Mouse (Mus musculus) CH12.LX (cell line): ENCODE data around the gene Uba52. TPM values are rescaled to one million over a fixed set of nuclear protein-coding genes. Genes with fewer than 3 reads are reported as not detected.

Experiments
- DNase-seq: peaks from one replicate; pipeline ENCODE4 v3.0.0-alpha.2; 2013; ENCODE audit errors: extremely low read depth
- H3K27ac ChIP-seq: 2 replicates; pipeline ENCODE4 v1.5.1; 2012; ENCODE audit warnings: low read depth, mild to moderate bottlenecking, control low read depth, moderate library complexity; ENCODE audit not compliant: insufficient read depth
- H3K27me3 ChIP-seq: replicated peaks from 2 replicates; pipeline ENCODE3; 2012; ENCODE audit warnings: inconsistent platforms
- H3K36me3 ChIP-seq, 2 experiments: replicated peaks in 1 of 2; 2 replicates each; pipeline versions ENCODE3 to v1.6.1; 2012; ENCODE audit warnings: inconsistent platforms in 1 of 2, low read length in 1 of 2, mild to moderate bottlenecking in 1 of 2, mixed read lengths in 1 of 2, moderate library complexity in 1 of 2; ENCODE audit not compliant: control insufficient read depth in 1 of 2, insufficient read depth in 1 of 2
- H3K4me1 ChIP-seq, 2 experiments: 2 replicates each; pipeline ENCODE4 v1.6.1; 2012; ENCODE audit warnings: inconsistent platforms in 1 of 2, moderate library complexity in 1 of 2; ENCODE audit not compliant: insufficient read depth in 2 of 2, control insufficient read depth in 1 of 2
- H3K4me2 ChIP-seq: 2 replicates; pipeline ENCODE4 v1.6.1; 2012; ENCODE audit warnings: low read depth, mild to moderate bottlenecking, control low read depth; ENCODE audit not compliant: poor library complexity, insufficient read depth, severe bottlenecking
- H3K4me3 ChIP-seq, 3 experiments: fragments of 150-350 bp in 1 of 3; sonication (generic) in 1 of 3; replicated peaks in 1 of 3; 2 replicates each; pipeline versions ENCODE3 to v1.5.1; 2011 to 2012; ENCODE audit warnings: low read depth in 2 of 3, low read length in 2 of 3, mild to moderate bottlenecking in 2 of 3, moderate library complexity in 2 of 3, control low read depth in 1 of 3, improper control_type of control experiment in 1 of 3, inconsistent platforms in 1 of 3, mixed read lengths in 1 of 3; ENCODE audit not compliant: poor library complexity in 1 of 3
- H3K79me2 ChIP-seq: replicated peaks from 2 replicates; pipeline ENCODE4 v1.6.1; 2012; ENCODE audit warnings: mild to moderate bottlenecking, moderate library complexity; ENCODE audit not compliant: control insufficient read depth, poor library complexity, insufficient read depth, severe bottlenecking; ENCODE audit errors: extremely low read depth
- H3K9ac ChIP-seq: 2 replicates; pipeline ENCODE4 v1.6.1; 2012; ENCODE audit warnings: low read depth, mild to moderate bottlenecking, control low read depth, moderate library complexity; ENCODE audit not compliant: insufficient read depth
- H3K9me3 ChIP-seq: replicated peaks from 2 replicates; pipeline ENCODE3; 2012; ENCODE audit warnings: low read length, inconsistent platforms, mixed read lengths
- BHLHE40 ChIP-seq: IDR thresholded peaks from 2 replicates; pipeline ENCODE4 v1.6.1; 2011; ENCODE audit warnings: mild to moderate bottlenecking, low read depth, low read length, improper control_type of control experiment
- CHD1 ChIP-seq: IDR thresholded peaks from 2 replicates; pipeline ENCODE4 v1.6.1; 2012; ENCODE audit warnings: low read depth, low read length, improper control_type of control experiment, inconsistent platforms
- CHD2 ChIP-seq: IDR thresholded peaks from 2 replicates; pipeline ENCODE4 v1.6.1; 2011; ENCODE audit warnings: low read length, improper control_type of control experiment
- CTCF ChIP-seq, 2 experiments: IDR thresholded peaks in 1 of 2; conservative IDR thresholded peaks in 1 of 2; 2 replicates each; pipeline ENCODE4 v1.5.1; 2011 to 2012; ENCODE audit warnings: low read depth in 2 of 2, low read length in 2 of 2, improper control_type of control experiment in 1 of 2, inconsistent platforms in 1 of 2, mild to moderate bottlenecking in 1 of 2, moderate library complexity in 1 of 2
- E2F4 ChIP-seq: IDR thresholded peaks from 2 replicates; pipeline ENCODE4 v1.6.1; 2011; ENCODE audit warnings: low read depth, low read length, improper control_type of control experiment; ENCODE audit not compliant: insufficient replicate concordance
- ELF1 ChIP-seq: IDR thresholded peaks from 2 replicates; pipeline ENCODE4 v1.6.1; 2014; ENCODE audit warnings: low read depth, mild to moderate bottlenecking, inconsistent platforms, low read length, improper control_type of control experiment
- EP300 ChIP-seq: IDR thresholded peaks from 2 replicates; pipeline ENCODE4 v1.6.1; 2011; ENCODE audit warnings: low read length, improper control_type of control experiment
- ETS1 ChIP-seq: conservative IDR thresholded peaks from 2 replicates; pipeline ENCODE4 v1.6.1; 2012; ENCODE audit warnings: low read depth, mild to moderate bottlenecking, inconsistent platforms, low read length, improper control_type of control experiment, moderate library complexity
- GABPA ChIP-seq: IDR thresholded peaks from 2 replicates; pipeline ENCODE4 v1.6.1; 2012; ENCODE audit warnings: low read depth, low read length, improper control_type of control experiment, inconsistent platforms; ENCODE audit not compliant: insufficient replicate concordance
- HCFC1 ChIP-seq: IDR thresholded peaks from 2 replicates; pipeline ENCODE4 v1.6.1; 2012; ENCODE audit warnings: low read depth, mild to moderate bottlenecking, inconsistent platforms, low read length, improper control_type of control experiment
- IRF4 ChIP-seq: IDR thresholded peaks from 2 replicates; pipeline ENCODE4 v1.6.1; 2014; ENCODE audit warnings: low read depth, mild to moderate bottlenecking, inconsistent platforms, low read length, improper control_type of control experiment
- JUN ChIP-seq: IDR thresholded peaks from 2 replicates; pipeline ENCODE4 v1.6.1; 2011; ENCODE audit warnings: low read depth, mild to moderate bottlenecking, low read length, improper control_type of control experiment, moderate library complexity; ENCODE audit not compliant: insufficient read depth
- JUND ChIP-seq: conservative IDR thresholded peaks from 2 replicates; pipeline ENCODE4 v1.6.1; 2011; ENCODE audit warnings: low read depth, low read length, improper control_type of control experiment
- KAT2A ChIP-seq: IDR thresholded peaks from 2 replicates; pipeline ENCODE4 v1.6.1; 2012; ENCODE audit warnings: low read length, improper control_type of control experiment, inconsistent platforms; ENCODE audit not compliant: insufficient replicate concordance
- MAFK ChIP-seq: IDR thresholded peaks from 2 replicates; pipeline ENCODE4 v1.6.1; 2011; ENCODE audit warnings: low read length, improper control_type of control experiment; ENCODE audit not compliant: insufficient replicate concordance
- MAX ChIP-seq: IDR thresholded peaks from 2 replicates; pipeline ENCODE4 v1.6.1; 2011; ENCODE audit warnings: low read length, improper control_type of control experiment
- MAZ ChIP-seq: IDR thresholded peaks from 2 replicates; pipeline ENCODE4 v1.6.1; 2012; ENCODE audit warnings: low read depth, mild to moderate bottlenecking, inconsistent platforms, low read length, improper control_type of control experiment, moderate library complexity
- MEF2A ChIP-seq: IDR thresholded peaks from 2 replicates; pipeline ENCODE4 v1.6.1; 2014; ENCODE audit warnings: low read depth, mild to moderate bottlenecking, inconsistent platforms, low read length, improper control_type of control experiment, borderline replicate concordance
- MXI1 ChIP-seq: IDR thresholded peaks from 2 replicates; pipeline ENCODE4 v1.6.1; 2011; ENCODE audit warnings: mild to moderate bottlenecking, low read depth, low read length, improper control_type of control experiment
- MYC ChIP-seq: IDR thresholded peaks from 2 replicates; pipeline ENCODE4 v1.6.1; 2011; ENCODE audit warnings: low read depth, mild to moderate bottlenecking, improper control_type of control experiment, low read length
- NELFE ChIP-seq: IDR thresholded peaks from 2 replicates; pipeline ENCODE4 v1.6.1; 2011; ENCODE audit warnings: low read depth, low read length, improper control_type of control experiment
- NRF1 ChIP-seq: IDR thresholded peaks from 2 replicates; pipeline ENCODE4 v1.6.1; 2014; ENCODE audit warnings: low read depth, mild to moderate bottlenecking, inconsistent platforms, low read length, improper control_type of control experiment, moderate library complexity
- PAX5 ChIP-seq: IDR thresholded peaks from 2 replicates; pipeline ENCODE4 v1.6.1; 2012; ENCODE audit warnings: low read length, inconsistent platforms, mixed read lengths
- POLR2A ChIP-seq: IDR thresholded peaks from 2 replicates; pipeline ENCODE4 v1.6.1; 2011; ENCODE audit warnings: low read depth, mild to moderate bottlenecking, improper control_type of control experiment, low read length
- POLR2AphosphoS2 ChIP-seq: IDR thresholded peaks from 2 replicates; pipeline ENCODE4 v1.6.1; 2011; ENCODE audit warnings: low read depth, low read length, improper control_type of control experiment
- RAD21 ChIP-seq: IDR thresholded peaks from 2 replicates; pipeline ENCODE4 v1.6.1; 2011; ENCODE audit warnings: low read depth, mild to moderate bottlenecking, low read length, improper control_type of control experiment, moderate library complexity
- RCOR1 ChIP-seq: conservative IDR thresholded peaks from 2 replicates; pipeline ENCODE4 v1.6.1; 2012; ENCODE audit warnings: low read depth, mild to moderate bottlenecking, inconsistent platforms, low read length, improper control_type of control experiment
- SIN3A ChIP-seq: IDR thresholded peaks from 2 replicates; pipeline ENCODE4 v1.6.1; 2012; ENCODE audit warnings: low read length, improper control_type of control experiment, inconsistent platforms
- SMC3 ChIP-seq: IDR thresholded peaks from 2 replicates; pipeline ENCODE4 v1.6.1; 2011; ENCODE audit warnings: low read depth, low read length, improper control_type of control experiment
- TBP ChIP-seq: conservative IDR thresholded peaks from 2 replicates; pipeline ENCODE4 v1.6.1; 2011; ENCODE audit warnings: low read depth, low read length, improper control_type of control experiment
- TCF12 ChIP-seq: IDR thresholded peaks from 2 replicates; pipeline ENCODE4 v1.6.1; 2014; ENCODE audit warnings: low read depth, mild to moderate bottlenecking, inconsistent platforms, low read length, improper control_type of control experiment
- UBTF ChIP-seq: IDR thresholded peaks from 2 replicates; pipeline ENCODE4 v1.6.1; 2012; ENCODE audit warnings: low read depth, mild to moderate bottlenecking, inconsistent platforms, low read length, improper control_type of control experiment, moderate library complexity
- USF1 ChIP-seq: IDR thresholded peaks from 2 replicates; pipeline ENCODE4 v1.6.1; 2014; ENCODE audit warnings: low read depth, mild to moderate bottlenecking, inconsistent platforms, low read length, improper control_type of control experiment
- USF2 ChIP-seq: conservative IDR thresholded peaks from 2 replicates; pipeline ENCODE4 v1.6.1; 2011; ENCODE audit warnings: low read depth, low read length, improper control_type of control experiment
- ZC3H11A ChIP-seq: IDR thresholded peaks from 2 replicates; pipeline ENCODE4 v1.6.1; 2012; ENCODE audit warnings: low read depth, mild to moderate bottlenecking, inconsistent platforms, low read length, improper control_type of control experiment
- ZKSCAN1 ChIP-seq: IDR thresholded peaks from 2 replicates; pipeline ENCODE4 v1.6.1; 2012; ENCODE audit warnings: low read depth, inconsistent platforms, low read length, improper control_type of control experiment, borderline replicate concordance
- ZMIZ1 ChIP-seq: IDR thresholded peaks from 2 replicates; pipeline ENCODE4 v1.6.1; 2012; ENCODE audit warnings: low read depth, mild to moderate bottlenecking, inconsistent platforms, low read length, improper control_type of control experiment
- ZNF384 ChIP-seq: IDR thresholded peaks from 2 replicates; pipeline ENCODE4 v1.6.1; 2012; ENCODE audit warnings: low read depth, low read length, improper control_type of control experiment, inconsistent platforms
- dilution Hi-C: fragments of 300-500 bp; cut with MboI; formaldehyde crosslinking; loops from 2 replicates; pipeline ENCODE4 v1.14.3; 2020; ENCODE audit warnings: low sequenced_read_pairs; ENCODE audit not compliant: extremely low pct_unique_long_range_greater_than_20kb, extremely low pct_ligation_motif_present
- in situ Hi-C: fragments of 300-500 bp; cut with MboI; formaldehyde crosslinking; loops from 3 replicates; pipeline ENCODE4 v1.14.3; 2019; ENCODE audit warnings: low sequenced_read_pairs, low pct_ligation_motif_present, low pct_unique_long_range_greater_than_20kb, mixed read lengths
- polyA plus RNA-seq: library from polyadenylated mRNA; unstranded; fragments of >175 nt; gene quantifications from 2 replicates; pipeline ENCODE4 v1.2.1, GENCODE M21; 2012; ENCODE audit warnings: low read depth; ENCODE audit not compliant: insufficient read length
- total RNA-seq, 2 experiments: library from RNA; depleted of rRNA; stranded (reverse); fragments of 300-350 nt in 1 of 2; fragments of >200 nt in 1 of 2; gene quantifications; 2 replicates each; pipeline ENCODE4 v1.2.3; 2012 to 2014

Gene Uba52
- total RNA-seq (2012; rRNA removed) (3,341 and 3,407 TPM in 2 replicates), total RNA-seq (2014; rRNA removed) (1,091 and 1,181 TPM in 2 replicates), polyA plus RNA-seq (1,199 and 1,372 TPM in 2 replicates)

GRCm38 (mm10) chr8:70510228-70510915 lies at the start of gene Uba52:
Uba52 (minus strand) TSS chr8:70510801.
- peak within 1 kb of the TSS; percentile 88 for H3K27ac ChIP-seq
- H3K36me3 ChIP-seq: peaks cover 42 to 55% of the 10 kb centered on the region in 2 experiments
- peak; percentile 98 for TF ChIP-seq MYC
- TF ChIP-seq MAZ: peak; percentile 100
- peak; percentile 98 for TF ChIP-seq ZMIZ1
- TF ChIP-seq USF2: no peak
- TF ChIP-seq RCOR1: peak; percentile 72; the same call in 1 of the 2 replicates
- no peak for TF ChIP-seq ZC3H11A
- TF ChIP-seq EP300: no peak
- peak; percentile 95 for TF ChIP-seq POLR2A
- peak; percentile 91 for TF ChIP-seq POLR2AphosphoS2
- no peak for TF ChIP-seq JUND
- no peak; the same call in 1 of the 2 replicates for TF ChIP-seq BHLHE40
- peak; percentile 86; the same call in 1 of the 2 replicates for TF ChIP-seq E2F4
- no peak; the same call in 1 of the 2 replicates for TF ChIP-seq ETS1
- peak; percentile 92 for TF ChIP-seq KAT2A
- TF ChIP-seq MAFK: no peak
- peak; percentile 90 for TF ChIP-seq SIN3A
- 0 out of 2 replicates have a peak, but pooled peaks have one; percentile 51 for TF ChIP-seq MEF2A
- peak; percentile 90 for TF ChIP-seq TBP
- no peak for TF ChIP-seq RAD21
- TF ChIP-seq CTCF (conservative IDR thresholded peaks at IDR 0.05 in 1 of 2, IDR thresholded peaks at IDR 0.05 in 1 of 2; ENCODE audit: low read depth in 2 of 2, low read length in 2 of 2): no peak
- TF ChIP-seq SMC3: no peak
- peak; percentile 94 for TF ChIP-seq TCF12
- no peak for TF ChIP-seq ZNF384
- no peak for TF ChIP-seq ZKSCAN1
- TF ChIP-seq CHD2: no peak
- TF ChIP-seq IRF4: peak; percentile 20; the same call in 1 of the 2 replicates
- TF ChIP-seq CHD1: peak; percentile 31; the same call in 1 of the 2 replicates
- TF ChIP-seq GABPA: peak; percentile 34; the same call in 1 of the 2 replicates
- TF ChIP-seq UBTF: no peak
- no peak for TF ChIP-seq PAX5
- peak; percentile 99 for TF ChIP-seq NELFE
- TF ChIP-seq USF1: no peak
- no peak for TF ChIP-seq JUN
- peak; percentile 87 for TF ChIP-seq MXI1
- TF ChIP-seq HCFC1: peak; percentile 92
- peak; percentile 95 for TF ChIP-seq NRF1
- TF ChIP-seq ELF1: peak; percentile 96
- TF ChIP-seq MAX: peak; percentile 95
- H3K9ac ChIP-seq: peak within 1 kb of the TSS; percentile 94
- peak; percentile 96 for DNase-seq
- dilution Hi-C loops (no loop called here), in situ Hi-C loops (no loop called here)
- H3K4me1 ChIP-seq: peaks cover 29 to 53% of the 10 kb centered on the region in 2 experiments
- H3K4me2 ChIP-seq: peak within 1 kb of the TSS; percentile 92
- peak within 1 kb of the TSS; percentile 83 to 98 (median 87) for H3K4me3 ChIP-seq
- H3K79me2 ChIP-seq: peaks cover 46% of the 10 kb centered on the region
- H3K9me3 ChIP-seq: no peaks in the 10 kb centered on the region
- no peaks in the 10 kb centered on the region for H3K27me3 ChIP-seq
